Mouse (Mus musculus) thymus, adult 2 months (tissue): ENCODE measurements around the gene Slc45a1. TPM values are rescaled to one million over a fixed set of nuclear protein-coding genes. Genes with fewer than 3 reads are reported as not detected.
A peak's percentile ranks its signal among the peaks of the same experiment; 100 is the strongest.

Experiments used
- DNase-seq: peaks from one replicate; pipeline ENCODE4 v3.0.0; 2021
- H3K27ac ChIP-seq: fragments of 200-500 bp; 2 replicates; pipeline ENCODE4 v1.5.1; 2012; ENCODE audit warnings: low read length, control low read depth; ENCODE audit not compliant: control insufficient read depth, insufficient read depth
- H3K27me3 ChIP-seq: fragments of 200-500 bp; 2 replicates; pipeline ENCODE4 v1.6.1; 2012; ENCODE audit warnings: mild to moderate bottlenecking, low read length, moderate library complexity, mixed read lengths; ENCODE audit not compliant: control insufficient read depth, insufficient read depth
- H3K36me3 ChIP-seq: fragments of 200-500 bp; 2 replicates; pipeline ENCODE4 v1.6.1; 2012; ENCODE audit warnings: mild to moderate bottlenecking, low read length, moderate library complexity; ENCODE audit not compliant: control insufficient read depth, insufficient read depth
- H3K4me1 ChIP-seq: fragments of 200-500 bp; replicated peaks from 2 replicates; pipeline ENCODE4 v1.6.1; 2012; ENCODE audit warnings: low read length; ENCODE audit not compliant: control insufficient read depth, insufficient read depth
- H3K4me3 ChIP-seq: fragments of 200-500 bp; 2 replicates; pipeline ENCODE4 v1.5.1; 2012; ENCODE audit warnings: mild to moderate bottlenecking, low read length, control low read depth, moderate library complexity; ENCODE audit not compliant: control insufficient read depth, insufficient read depth
- CTCF ChIP-seq: fragments of 200-500 bp; IDR thresholded peaks from 2 replicates; pipeline ENCODE4 v1.5.1; 2012; ENCODE audit warnings: mild to moderate bottlenecking, control low read depth, low read length, moderate library complexity, borderline replicate concordance; ENCODE audit not compliant: control insufficient read depth, poor library complexity, insufficient read depth; ENCODE audit errors: extremely low read depth
- POLR2A ChIP-seq: fragments of 200-500 bp; IDR thresholded peaks from 2 replicates; pipeline ENCODE4 v1.6.1; 2012; ENCODE audit warnings: mild to moderate bottlenecking, low read length, control low read depth, moderate library complexity; ENCODE audit not compliant: control insufficient read depth, poor library complexity, insufficient read depth; ENCODE audit errors: extremely low read depth
- WGBS: fragments of 180-500 bp; shearing (Covaris S2); methylation state at CpG from one replicate; pipeline ENCODE4 v1.1.7; 2018; 5-methylcytosine and 5-hydroxymethylcytosine counted together
- polyA plus RNA-seq: library from polyadenylated mRNA; depleted of rRNA; stranded (reverse); fragments of >200 nt; gene quantifications from 2 replicates; pipeline ENCODE4 v1.2.3, GENCODE M21; 2012

Gene Slc45a1
- polyA plus RNA-seq, 1 experiment = 0.03 TPM

GRCm38 (mm10) chr4:150622641-150623040 is 29.3 kb downstream of the Slc45a1 start:
- Histone ChIP-seq H3K27ac (no peak overlapping the region), H3K27me3 (no peaks in the 10 kb centered on the region), H3K4me1 (no peaks in the 10 kb centered on the region), H3K4me3 (no peak overlapping the region), H3K36me3 (peaks cover 9% of the 10 kb centered on the region)
- no peak for TF ChIP-seq CTCF
- no peak for TF ChIP-seq POLR2A
- DNase-seq = no peak
- WGBS = 97% methylated on average over 13 of the region's 13 CpGs

- no peaks in the 10 kb centered on the region for H3K27me3 ChIP-seq
- DNase-seq = no peak
- no peak for TF ChIP-seq CTCF
- no peak for TF ChIP-seq POLR2A
- H3K27ac ChIP-seq = no peak overlapping the region
- H3K36me3 ChIP-seq = peaks cover 37% of the 10 kb centered on the region
- H3K4me3 ChIP-seq = no peak overlapping the region
- peaks cover 10% of the 10 kb centered on the region; the same call in 1 of the 2 replicates for H3K4me1 ChIP-seq
- 97% methylated on average over 7 of the region's 7 CpGs for WGBS
These were observed 33.0 kb downstream of the Slc45a1 start for GRCm38 (mm10) chr4:150619011-150619410.

- TF ChIP-seq CTCF = no peak
- no peak for TF ChIP-seq POLR2A
- DNase-seq = no peak
- Histone ChIP-seq H3K4me3 (no peak overlapping the region), H3K36me3 (peaks cover 57% of the 10 kb centered on the region), H3K27me3 (no peaks in the 10 kb centered on the region), H3K27ac (no peak overlapping the region), H3K4me1 (peaks cover 10% of the 10 kb centered on the region; the same call in 1 of the 2 replicates)
- WGBS = over 99% methylated on average over 20 of the region's 20 CpGs
These were observed 35.1 kb downstream of the Slc45a1 start for GRCm38 (mm10) chr4:150616841-150617240.

DNA sequence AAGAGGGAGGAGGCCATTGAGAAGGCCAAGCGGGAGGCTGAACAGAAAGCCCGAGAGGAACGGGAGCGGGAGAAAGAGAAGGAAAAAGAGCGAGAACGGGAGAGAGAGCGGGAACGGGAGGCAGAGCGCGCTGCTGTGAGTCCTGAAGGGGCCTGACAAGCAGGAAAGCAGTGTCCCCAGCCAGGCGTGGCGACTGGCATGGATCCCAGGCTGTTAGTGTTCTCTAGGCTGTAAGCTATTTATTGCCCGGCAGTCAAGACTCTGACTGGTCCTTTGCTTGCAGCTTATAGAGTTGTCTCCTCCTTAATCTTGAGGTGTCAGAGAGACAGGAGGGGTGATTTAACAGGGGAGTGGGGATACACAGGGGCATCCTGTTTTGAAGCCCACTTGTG is 35.9 kb downstream of the Slc45a1 start:
- WGBS = 91% methylated on average over 13 of the region's 13 CpGs
- Histone ChIP-seq H3K4me3 (no peak overlapping the region), H3K36me3 (peaks cover 58% of the 10 kb centered on the region), H3K27me3 (no peaks in the 10 kb centered on the region), H3K4me1 (peaks cover 10% of the 10 kb centered on the region; the same call in 1 of the 2 replicates), H3K27ac (no peak overlapping the region)
- DNase-seq = no peak
- no peak for TF ChIP-seq CTCF
- no peak for TF ChIP-seq POLR2A

GRCm38 (mm10) chr4:150615251-150616028 is 36.5 kb downstream of the Slc45a1 start:
- H3K4me3 ChIP-seq = no peak overlapping the region
- WGBS = 90% methylated on average over 12 of the region's 12 CpGs
- H3K27me3 ChIP-seq = no peaks in the 10 kb centered on the region
- peak; percentile 31 for DNase-seq
- peaks cover 10% of the 10 kb centered on the region; the same call in 1 of the 2 replicates for H3K4me1 ChIP-seq
- TF ChIP-seq POLR2A (no peak), CTCF (no peak)
- no peak overlapping the region for H3K27ac ChIP-seq
- peaks cover 58% of the 10 kb centered on the region for H3K36me3 ChIP-seq

GRCm38 (mm10) chr4:150613715-150614114 is 38.3 kb downstream of the Slc45a1 start:
- 92% methylated on average over 7 of the region's 7 CpGs for WGBS
- H3K36me3 ChIP-seq = peaks cover 58% of the 10 kb centered on the region
- TF ChIP-seq POLR2A (no peak), CTCF (no peak)
- H3K27ac ChIP-seq = no peak overlapping the region
- H3K4me3 ChIP-seq = no peak overlapping the region
- H3K4me1 ChIP-seq = peaks cover 10% of the 10 kb centered on the region; the same call in 1 of the 2 replicates
- no peaks in the 10 kb centered on the region for H3K27me3 ChIP-seq
- DNase-seq = no peak

GRCm38 (mm10) chr4:150608670-150609069 is 43.3 kb downstream of the Slc45a1 start:
- TF ChIP-seq CTCF (no peak), POLR2A (no peak)
- no peak overlapping the region for H3K27ac ChIP-seq
- no peak overlapping the region for H3K4me3 ChIP-seq
- H3K27me3 ChIP-seq = no peaks in the 10 kb centered on the region
- peaks cover 17% of the 10 kb centered on the region for H3K36me3 ChIP-seq
- DNase-seq = no peak
- no peaks in the 10 kb centered on the region for H3K4me1 ChIP-seq
- WGBS = 96% methylated on average over 3 of the region's 3 CpGs
